Mouse (Mus musculus): ENCODE data around the gene Slc25a29.
A peak's percentile ranks its signal among the peaks of the same experiment; 100 is the strongest.

The Slc25a29 gene

GRCm38 (mm10) chr12:108834337-108834736, 1.3 kb downstream of the Slc25a29 start:
- no peak for DNase-seq (ENCODE audit: low spot score)

GRCm38 (mm10) chr12:108833408-108833807, 2.3 kb downstream of the Slc25a29 start:
- DNase-seq (ENCODE audit: low spot score) = no peak

- DNase-seq (ENCODE audit: low spot score) = no peak
These were observed 2.8 kb downstream of the Slc25a29 start for GRCm38 (mm10) chr12:108832851-108833250.

GRCm38 (mm10) chr12:108831966-108832643, 3.6 kb downstream of the Slc25a29 start:
- peak; percentile 62 for DNase-seq (ENCODE audit: low spot score)

- DNase-seq (ENCODE audit: low spot score) = no peak
These were observed 5.3 kb downstream of the Slc25a29 start for GRCm38 (mm10) chr12:108830358-108830757.

GRCm38 (mm10) chr12:108829636-108830035, 6.0 kb downstream of the Slc25a29 start:
- DNase-seq (ENCODE audit: low spot score) = no peak

- DNase-seq (ENCODE audit: low spot score) = no peak
These were observed 8.0 kb downstream of the Slc25a29 start for GRCm38 (mm10) chr12:108827641-108828040.

GRCm38 (mm10) chr12:108826958-108827535, 8.6 kb downstream of the Slc25a29 start:
- DNase-seq (ENCODE audit: low spot score) = no peak

- DNase-seq (ENCODE audit: low spot score) = no peak
These were observed 9.3 kb downstream of the Slc25a29 start for GRCm38 (mm10) chr12:108826282-108826957.

- DNase-seq (ENCODE audit: low spot score) = no peak
These were observed 10.0 kb downstream of the Slc25a29 start for GRCm38 (mm10) chr12:108825561-108826224.

- no peak for DNase-seq (ENCODE audit: low spot score)
These were observed 11.3 kb downstream of the Slc25a29 start for GRCm38 (mm10) chr12:108824225-108824874.

- no peak for DNase-seq (ENCODE audit: low spot score)
These were observed 12.6 kb downstream of the Slc25a29 start for GRCm38 (mm10) chr12:108823036-108823435.

- no peak for DNase-seq (ENCODE audit: low spot score)
These were observed 15.2 kb downstream of the Slc25a29 start for GRCm38 (mm10) chr12:108820461-108820860.

GRCm38 (mm10) chr12:108816569-108816968, 19.1 kb downstream of the Slc25a29 start:
- no peak for DNase-seq (ENCODE audit: low spot score)

GRCm38 (mm10) chr12:108814470-108814869, 21.2 kb downstream of the Slc25a29 start:
- no peak for DNase-seq (ENCODE audit: low spot score)

GRCm38 (mm10) chr12:108812463-108812862, 23.2 kb downstream of the Slc25a29 start:
- DNase-seq (ENCODE audit: low spot score) = no peak

GRCm38 (mm10) chr12:108811133-108811532, 24.6 kb downstream of the Slc25a29 start:
- no peak for DNase-seq (ENCODE audit: low spot score)

- no peak for DNase-seq (ENCODE audit: low spot score)
These were observed 25.4 kb downstream of the Slc25a29 start for GRCm38 (mm10) chr12:108810309-108810708.

- DNase-seq (ENCODE audit: low spot score) = no peak
These were observed 25.9 kb downstream of the Slc25a29 start for GRCm38 (mm10) chr12:108809771-108810170.

- DNase-seq (ENCODE audit: low spot score) = no peak
These were observed 27.2 kb downstream of the Slc25a29 start for GRCm38 (mm10) chr12:108808465-108808864.

GRCm38 (mm10) chr12:108804388-108804787, 31.3 kb downstream of the Slc25a29 start:
- DNase-seq (ENCODE audit: low spot score) = no peak

- DNase-seq (ENCODE audit: low spot score) = no peak
These were observed 34.1 kb downstream of the Slc25a29 start for GRCm38 (mm10) chr12:108801613-108802012.
